Mouse (Mus musculus) stomach, postnatal 0 days (tissue): ENCODE data around the gene Dhx32.

ENCODE experiments used
- CTCF ChIP-seq: IDR thresholded peaks from 2 replicates; pipeline ENCODE4 v1.5.1; 2016; ENCODE audit warnings: antibody characterized with exemption, low read depth, mild to moderate bottlenecking, moderate library complexity
- EP300 ChIP-seq: optimal IDR thresholded peaks from 2 replicates; pipeline ENCODE3; 2016; ENCODE audit warnings: antibody characterized with exemption

GRCm38 (mm10) chr7:133828514-133828913, 46.0 kb upstream of the Dhx32 start:
- TF ChIP-seq CTCF: no peak
- TF ChIP-seq EP300: no peak
